Mouse (Mus musculus): ENCODE results near the gene Tanc2.

GRCm38 (mm10) chr11:105974593-105974992 lies 384.8 kb downstream of the Tanc2 start:
- TF ChIP-seq POLR2A (IDR thresholded peaks at IDR 0.05; ENCODE audit: control insufficient read depth, extremely low read depth, insufficient read depth, low read length, poor library complexity) (no peak), CTCF (IDR thresholded peaks at IDR 0.05; ENCODE audit: borderline replicate concordance, control insufficient read depth, extremely low read depth, insufficient read depth, low read length, poor library complexity) (no peak)

Measured in thymus, adult 2 months (tissue).